Mouse (Mus musculus): ENCODE measurements around the gene Hipk2. TPM values are rescaled to one million over a fixed set of nuclear protein-coding genes. Genes with fewer than 3 reads are reported as not detected.

Gene Hipk2
- polyA plus RNA-seq, 1 experiment from 2014 or later, result 12.0 TPM

- WGBS, result 88% methylated on average over 4 of the region's 4 CpGs
- Histone ChIP-seq H3K27ac (ENCODE audit: low read depth, low read length) (no peak overlapping the region), H3K27me3 (replicated peaks; ENCODE audit: control insufficient read depth, insufficient read depth, low read length) (no peaks in the 10 kb centered on the region), H3K4me1 (replicated peaks; ENCODE audit: control insufficient read depth, insufficient read depth, low read length) (no peaks in the 10 kb centered on the region), H3K9me3 (ENCODE audit: control insufficient read depth) (no peaks in the 10 kb centered on the region), H3K36me3 (ENCODE audit: control insufficient read depth, insufficient read depth) (peaks cover 14% of the 10 kb centered on the region), H3K9ac (ENCODE audit: low read depth, low read length) (no peak overlapping the region), H3K4me3 (ENCODE audit: low read depth, low read length) (no peak overlapping the region), H3K4me2 (replicated peaks; ENCODE audit: low read depth) (no peak overlapping the region)
- TF ChIP-seq CTCF (IDR thresholded peaks at IDR 0.05; ENCODE audit: low read depth), result no peak
- ATAC-seq, result no peak
Measured at GRCm38 (mm10) chr6:38823164-38823563, 52.8 kb downstream of the Hipk2 start.

GRCm38 (mm10) chr6:38821686-38822085, 54.3 kb downstream of the Hipk2 start:
- peaks cover 24% of the 10 kb centered on the region for H3K36me3 ChIP-seq (ENCODE audit: control insufficient read depth, insufficient read depth)
- WGBS, result 40% methylated on average over 2 of the region's 2 CpGs
- H3K4me3 ChIP-seq (ENCODE audit: low read depth, low read length), result no peak overlapping the region
- H3K9me3 ChIP-seq (ENCODE audit: control insufficient read depth), result no peaks in the 10 kb centered on the region
- no peak overlapping the region for H3K9ac ChIP-seq (ENCODE audit: low read depth, low read length)
- no peak overlapping the region for H3K4me2 ChIP-seq (replicated peaks; ENCODE audit: low read depth)
- ATAC-seq, result no peak
- H3K27ac ChIP-seq (ENCODE audit: low read depth, low read length), result no peak overlapping the region
- H3K27me3 ChIP-seq (replicated peaks; ENCODE audit: control insufficient read depth, insufficient read depth, low read length), result no peaks in the 10 kb centered on the region
- no peak for TF ChIP-seq CTCF (IDR thresholded peaks at IDR 0.05; ENCODE audit: low read depth)
- H3K4me1 ChIP-seq (replicated peaks; ENCODE audit: control insufficient read depth, insufficient read depth, low read length), result no peaks in the 10 kb centered on the region

DNA sequence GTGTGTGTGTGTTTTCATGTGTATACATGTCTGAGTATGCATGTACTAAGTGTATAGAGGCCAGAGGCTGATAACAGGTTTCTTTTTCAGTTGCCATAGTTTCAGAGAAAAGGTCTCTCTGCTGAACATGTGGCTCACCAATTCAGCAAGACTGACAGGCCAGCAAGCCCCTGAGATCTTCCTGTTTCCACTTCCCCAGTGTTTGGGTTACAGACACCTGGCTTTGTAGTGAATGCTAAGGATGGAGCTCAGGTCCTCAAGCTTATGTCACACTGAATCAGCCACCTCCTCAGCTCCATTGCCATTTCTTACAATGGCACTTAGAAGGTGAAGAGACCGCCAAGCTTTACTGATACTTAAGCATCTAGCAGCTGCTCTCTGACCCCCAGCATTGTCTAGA, 55.1 kb downstream of the Hipk2 start:
- Histone ChIP-seq H3K27me3 (replicated peaks; ENCODE audit: control insufficient read depth, insufficient read depth, low read length) (no peaks in the 10 kb centered on the region), H3K4me1 (replicated peaks; ENCODE audit: control insufficient read depth, insufficient read depth, low read length) (no peaks in the 10 kb centered on the region), H3K9me3 (ENCODE audit: control insufficient read depth) (no peaks in the 10 kb centered on the region), H3K4me2 (replicated peaks; ENCODE audit: low read depth) (no peak overlapping the region), H3K36me3 (ENCODE audit: control insufficient read depth, insufficient read depth) (peaks cover 24% of the 10 kb centered on the region), H3K27ac (ENCODE audit: low read depth, low read length) (no peak overlapping the region), H3K9ac (ENCODE audit: low read depth, low read length) (no peak overlapping the region), H3K4me3 (ENCODE audit: low read depth, low read length) (no peak overlapping the region)
- 96% methylated on average over 1 of the region's 1 CpGs for WGBS
- TF ChIP-seq CTCF (IDR thresholded peaks at IDR 0.05; ENCODE audit: low read depth), result no peak
- ATAC-seq, result no peak

- no peak overlapping the region for H3K4me3 ChIP-seq (ENCODE audit: low read depth, low read length)
- no peak overlapping the region for H3K27ac ChIP-seq (ENCODE audit: low read depth, low read length)
- H3K9ac ChIP-seq (ENCODE audit: low read depth, low read length), result no peak overlapping the region
- H3K27me3 ChIP-seq (replicated peaks; ENCODE audit: control insufficient read depth, insufficient read depth, low read length), result no peaks in the 10 kb centered on the region
- H3K36me3 ChIP-seq (ENCODE audit: control insufficient read depth, insufficient read depth), result peaks cover 24% of the 10 kb centered on the region
- no peak overlapping the region for H3K4me2 ChIP-seq (replicated peaks; ENCODE audit: low read depth)
- no peak for TF ChIP-seq CTCF (IDR thresholded peaks at IDR 0.05; ENCODE audit: low read depth)
- no peaks in the 10 kb centered on the region for H3K9me3 ChIP-seq (ENCODE audit: control insufficient read depth)
- WGBS, result 95% methylated on average over 1 of the region's 1 CpGs
- H3K4me1 ChIP-seq (replicated peaks; ENCODE audit: control insufficient read depth, insufficient read depth, low read length), result peaks cover 5% of the 10 kb centered on the region
- no peak for ATAC-seq
Measured at GRCm38 (mm10) chr6:38816216-38816615, 59.7 kb downstream of the Hipk2 start.

- no peak overlapping the region for H3K4me2 ChIP-seq (replicated peaks; ENCODE audit: low read depth)
- no peak overlapping the region for H3K4me3 ChIP-seq (ENCODE audit: low read depth, low read length)
- no peaks in the 10 kb centered on the region for H3K9me3 ChIP-seq (ENCODE audit: control insufficient read depth)
- TF ChIP-seq CTCF (IDR thresholded peaks at IDR 0.05; ENCODE audit: low read depth), result no peak
- H3K4me1 ChIP-seq (replicated peaks; ENCODE audit: control insufficient read depth, insufficient read depth, low read length), result peaks cover 5% of the 10 kb centered on the region
- H3K27me3 ChIP-seq (replicated peaks; ENCODE audit: control insufficient read depth, insufficient read depth, low read length), result no peaks in the 10 kb centered on the region
- H3K27ac ChIP-seq (ENCODE audit: low read depth, low read length), result no peak overlapping the region
- WGBS, result 59% methylated on average over 2 of the region's 2 CpGs
- no peak overlapping the region for H3K9ac ChIP-seq (ENCODE audit: low read depth, low read length)
- peaks cover 24% of the 10 kb centered on the region for H3K36me3 ChIP-seq (ENCODE audit: control insufficient read depth, insufficient read depth)
- ATAC-seq, result no peak
Measured at GRCm38 (mm10) chr6:38815582-38815981, 60.4 kb downstream of the Hipk2 start.

GRCm38 (mm10) chr6:38814690-38815089, 61.3 kb downstream of the Hipk2 start:
- no peak overlapping the region for H3K27ac ChIP-seq (ENCODE audit: low read depth, low read length)
- no peak overlapping the region for H3K9ac ChIP-seq (ENCODE audit: low read depth, low read length)
- H3K4me3 ChIP-seq (ENCODE audit: low read depth, low read length), result no peak overlapping the region
- no peak for ATAC-seq
- TF ChIP-seq CTCF (IDR thresholded peaks at IDR 0.05; ENCODE audit: low read depth), result no peak
- H3K4me2 ChIP-seq (replicated peaks; ENCODE audit: low read depth), result no peak overlapping the region
- H3K9me3 ChIP-seq (ENCODE audit: control insufficient read depth), result no peaks in the 10 kb centered on the region
- 79% methylated on average over 2 of the region's 2 CpGs for WGBS
- H3K36me3 ChIP-seq (ENCODE audit: control insufficient read depth, insufficient read depth), result peaks cover 24% of the 10 kb centered on the region
- no peaks in the 10 kb centered on the region for H3K27me3 ChIP-seq (replicated peaks; ENCODE audit: control insufficient read depth, insufficient read depth, low read length)
- H3K4me1 ChIP-seq (replicated peaks; ENCODE audit: control insufficient read depth, insufficient read depth, low read length), result peaks cover 5% of the 10 kb centered on the region

Data from intestine, postnatal 0 days (tissue).